Mouse (Mus musculus) limb, embryonic 13.5 days (tissue): ENCODE results near the gene Calca. TPM values are rescaled to one million over a fixed set of nuclear protein-coding genes. Genes with fewer than 3 reads are reported as not detected.
"Not testable (repeated sequence)": the region's sequence is repeated elsewhere in the genome, so short reads cannot be mapped to it uniquely, and the experiment has no call there.

Experiments used
- ATAC-seq: fragments of 200-750 bp; cut with Nextera tagmentation; 2 replicates; pipeline ENCODE4 v1.8.0; 2017; ENCODE audit warnings: low read depth, moderate number of reproducible peaks, moderate TSS enrichment; ENCODE audit not compliant: low FRiP score
- H3K27ac ChIP-seq: fragments of 300-500 bp; sonication (generic); 2 replicates; pipeline ENCODE4 v1.5.1; 2015; ENCODE audit warnings: inconsistent platforms, mild to moderate bottlenecking, moderate library complexity
- H3K27me3 ChIP-seq: fragments of 300-500 bp; sonication (generic); 2 replicates; pipeline ENCODE4 v1.6.1; 2015; ENCODE audit warnings: mild to moderate bottlenecking, inconsistent platforms
- H3K36me3 ChIP-seq: fragments of 300-500 bp; sonication (generic); 2 replicates; pipeline ENCODE4 v1.6.1; 2015; ENCODE audit warnings: inconsistent platforms, mild to moderate bottlenecking, moderate library complexity
- H3K4me1 ChIP-seq: fragments of 300-500 bp; sonication (generic); 2 replicates; pipeline ENCODE4 v1.6.1; 2015; ENCODE audit warnings: inconsistent platforms
- H3K4me2 ChIP-seq: fragments of 300-500 bp; sonication (generic); replicated peaks from 2 replicates; pipeline ENCODE4 v1.6.1; 2015; ENCODE audit warnings: inconsistent platforms, mild to moderate bottlenecking, moderate library complexity
- H3K4me3 ChIP-seq: fragments of 300-500 bp; sonication (generic); 2 replicates; pipeline ENCODE4 v1.5.1; 2015; ENCODE audit warnings: moderate library complexity, mild to moderate bottlenecking, inconsistent platforms
- H3K9ac ChIP-seq: fragments of 300-500 bp; sonication (generic); 2 replicates; pipeline ENCODE4 v1.6.1; 2015; ENCODE audit warnings: mild to moderate bottlenecking, inconsistent platforms
- H3K9me3 ChIP-seq: fragments of 300-500 bp; sonication (generic); 2 replicates; pipeline ENCODE4 v1.6.1; 2016; ENCODE audit warnings: inconsistent platforms
- WGBS: fragments of 180-500 bp; shearing (Covaris S2); methylation state at CpG from one replicate; pipeline ENCODE4 v1.1.7; 2015; 5-methylcytosine and 5-hydroxymethylcytosine counted together
- polyA plus RNA-seq: library from polyadenylated mRNA; unstranded; fragments of >200 nt; fragmentation: Nextera tagmentation; extraction: Ambion mirVana; gene quantifications from 2 replicates; pipeline ENCODE4 v1.2.1, GENCODE M21; 2015

The Calca gene
- 4.4 and 4.8 TPM in 2 replicates for polyA plus RNA-seq

DNA sequence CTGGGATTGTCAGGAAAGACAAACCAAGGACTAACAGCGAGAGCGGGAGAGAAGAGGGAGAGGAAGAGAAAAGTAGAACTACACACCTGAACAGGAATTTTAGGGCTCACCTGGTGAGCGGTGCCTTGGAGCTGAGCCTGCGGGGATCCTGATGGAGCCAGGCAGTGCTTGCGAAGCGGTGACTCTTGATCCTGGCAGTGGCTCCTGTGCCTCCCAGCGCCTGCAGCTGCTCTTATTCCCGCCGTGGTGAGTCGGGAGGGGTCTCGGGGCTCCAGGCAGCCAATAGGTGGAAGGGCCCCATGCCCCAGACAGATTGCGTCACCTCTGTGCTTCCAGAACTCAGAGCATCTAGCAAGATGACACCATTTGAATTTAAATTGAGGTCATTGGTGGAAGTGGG is at the start of gene Calca:
Gene Calca (minus strand): TSS at position 256 of the 400 bp plus-strand sequence.
- Histone ChIP-seq H3K9me3 (no peaks in the 10 kb centered on the region), H3K27me3 (peaks cover 47% of the 10 kb centered on the region), H3K36me3 (no peaks in the 10 kb centered on the region), H3K4me1 (peaks cover 8% of the 10 kb centered on the region), H3K9ac (peak within 1 kb of the TSS; percentile 48), H3K4me2 (peak within 1 kb of the TSS; percentile 70), H3K4me3 (peak within 1 kb of the TSS; percentile 38), H3K27ac (no peak within 1 kb of the TSS)
- WGBS, result 0% methylated on average over 12 of the region's 12 CpGs
- no peak; the same call in 1 of the 2 replicates for ATAC-seq

- Histone ChIP-seq H3K4me2 (no peak overlapping the region), H3K9ac (no peak overlapping the region), H3K9me3 (no peaks in the 10 kb centered on the region), H3K27me3 (no peaks in the 10 kb centered on the region), H3K4me3 (no peak overlapping the region), H3K36me3 (no peaks in the 10 kb centered on the region), H3K4me1 (no peaks in the 10 kb centered on the region), H3K27ac (no peak overlapping the region)
- WGBS, result 33% methylated on average over 2 of the region's 2 CpGs
- no peak for ATAC-seq
These were observed 36.5 kb upstream of the Calca start for GRCm38 (mm10) chr7:114672697-114673096.

DNA sequence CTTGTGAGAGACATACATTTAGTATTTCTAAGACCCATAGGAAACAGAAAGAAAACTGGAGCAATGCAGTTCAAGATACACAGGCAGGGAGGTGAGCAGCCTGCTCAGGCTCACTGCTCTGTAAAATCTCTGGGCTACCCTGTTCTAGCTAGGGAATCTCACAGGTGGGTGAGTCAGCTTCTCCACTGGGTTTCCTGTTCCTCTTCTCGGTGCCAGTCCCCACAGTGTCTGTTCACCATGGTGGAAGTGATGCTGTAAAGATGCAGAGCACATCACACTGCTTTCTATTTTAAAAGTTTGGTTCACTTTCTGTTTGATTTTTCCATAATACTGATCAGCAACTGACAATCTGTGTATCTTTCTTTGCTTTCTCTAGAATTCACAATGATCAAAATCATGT is 35.2 kb upstream of the Calca start:
- ATAC-seq, result no peak
- WGBS, result 73% methylated on average over 1 of the region's 1 CpGs
- no peaks in the 10 kb centered on the region for H3K36me3 ChIP-seq

DNA sequence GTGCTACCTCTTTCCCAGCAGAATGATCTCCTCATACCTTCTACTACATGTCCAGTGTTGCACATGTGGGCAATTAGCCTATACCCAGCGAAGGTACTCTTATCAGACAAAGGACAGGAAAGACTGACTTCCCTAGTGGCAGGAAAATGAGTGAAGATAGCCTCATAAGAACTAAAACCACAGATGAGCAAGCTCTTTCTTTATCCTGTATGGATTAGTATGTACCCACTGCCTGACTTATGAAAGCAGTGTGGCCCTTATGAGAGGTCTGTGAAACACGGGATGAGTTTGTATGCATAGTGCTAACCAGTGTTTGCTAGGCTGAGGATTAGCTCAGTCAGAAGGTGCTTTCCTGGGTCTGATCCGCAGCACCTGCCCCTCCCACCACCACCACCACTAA is 13.6 kb upstream of the Calca start:
- no peaks in the 10 kb centered on the region for H3K27me3 ChIP-seq
- H3K4me2 ChIP-seq, result no peak overlapping the region
- ATAC-seq, result no peak
- 46% methylated on average over 3 of the region's 3 CpGs for WGBS
- H3K36me3 ChIP-seq, result no peaks in the 10 kb centered on the region
- H3K4me1 ChIP-seq, result no peaks in the 10 kb centered on the region
- H3K4me3 ChIP-seq, result no peak overlapping the region
- no peaks in the 10 kb centered on the region for H3K9me3 ChIP-seq
- no peak overlapping the region for H3K27ac ChIP-seq
- no peak overlapping the region for H3K9ac ChIP-seq

More for the DNA sequence above, 35.2 kb upstream of the Calca start:
- H3K4me3 ChIP-seq, result no peak overlapping the region
- H3K9ac ChIP-seq, result no peak overlapping the region
- H3K9me3 ChIP-seq, result no peaks in the 10 kb centered on the region
- H3K4me2 ChIP-seq, result no peak overlapping the region
- H3K4me1 ChIP-seq, result no peaks in the 10 kb centered on the region
- H3K27me3 ChIP-seq, result no peaks in the 10 kb centered on the region
- no peak overlapping the region for H3K27ac ChIP-seq

DNA sequence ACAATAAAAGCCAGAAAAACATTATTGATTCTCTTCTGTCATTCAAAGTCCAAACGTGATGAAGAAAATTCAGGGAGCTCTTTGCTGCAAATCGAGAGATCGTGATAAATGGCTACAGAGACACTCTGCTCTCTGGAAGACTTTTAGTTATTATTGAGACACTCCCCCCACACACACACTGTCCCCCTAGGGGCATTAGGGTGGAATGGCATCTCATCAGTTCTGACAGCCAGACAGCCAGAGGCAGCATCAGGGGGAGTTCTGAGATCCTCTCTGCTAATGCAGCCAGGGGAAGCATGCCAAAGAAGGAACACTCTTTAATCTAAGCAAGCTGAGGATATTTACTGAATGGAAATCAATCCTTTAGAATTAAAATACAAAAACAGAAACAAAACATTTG is 12.6 kb upstream of the Calca start:
- H3K4me1 ChIP-seq, result no peaks in the 10 kb centered on the region
- 60% methylated on average over 3 of the region's 3 CpGs for WGBS
- H3K4me3 ChIP-seq, result no peak overlapping the region
- H3K36me3 ChIP-seq, result no peaks in the 10 kb centered on the region
- H3K27me3 ChIP-seq, result no peaks in the 10 kb centered on the region
- no peak for ATAC-seq
- no peak overlapping the region for H3K27ac ChIP-seq
- no peaks in the 10 kb centered on the region for H3K9me3 ChIP-seq
- H3K9ac ChIP-seq, result no peak overlapping the region
- no peak overlapping the region for H3K4me2 ChIP-seq

- ATAC-seq, result no peak; the same call in 1 of the 2 replicates
These were observed 522 bp downstream of the Calca start for GRCm38 (mm10) chr7:114635569-114636101.

GRCm38 (mm10) chr7:114634386-114634785 is 1.8 kb downstream of the Calca start:
- H3K4me3 ChIP-seq, result no peak overlapping the region
- no peaks in the 10 kb centered on the region for H3K36me3 ChIP-seq
- no peak for ATAC-seq
- no peaks in the 10 kb centered on the region for H3K9me3 ChIP-seq
- H3K9ac ChIP-seq, result no peak overlapping the region
- WGBS, result 74% methylated on average over 7 of the region's 7 CpGs
- H3K27me3 ChIP-seq, result peaks cover 44% of the 10 kb centered on the region
- no peak overlapping the region for H3K4me2 ChIP-seq
- peaks cover 8% of the 10 kb centered on the region for H3K4me1 ChIP-seq
- no peak overlapping the region for H3K27ac ChIP-seq

More at GRCm38 (mm10) chr7:114635569-114636101, 522 bp downstream of the Calca start:
- Histone ChIP-seq H3K27ac (no peak overlapping the region), H3K36me3 (no peaks in the 10 kb centered on the region), H3K4me1 (peaks cover 8% of the 10 kb centered on the region), H3K4me3 (peak overlapping the region; percentile 38), H3K9ac (peak overlapping the region; percentile 48), H3K9me3 (no peaks in the 10 kb centered on the region), H3K27me3 (peaks cover 44% of the 10 kb centered on the region), H3K4me2 (peak overlapping the region; percentile 70)
- WGBS, result under 1% methylated on average over 20 of the region's 20 CpGs

DNA sequence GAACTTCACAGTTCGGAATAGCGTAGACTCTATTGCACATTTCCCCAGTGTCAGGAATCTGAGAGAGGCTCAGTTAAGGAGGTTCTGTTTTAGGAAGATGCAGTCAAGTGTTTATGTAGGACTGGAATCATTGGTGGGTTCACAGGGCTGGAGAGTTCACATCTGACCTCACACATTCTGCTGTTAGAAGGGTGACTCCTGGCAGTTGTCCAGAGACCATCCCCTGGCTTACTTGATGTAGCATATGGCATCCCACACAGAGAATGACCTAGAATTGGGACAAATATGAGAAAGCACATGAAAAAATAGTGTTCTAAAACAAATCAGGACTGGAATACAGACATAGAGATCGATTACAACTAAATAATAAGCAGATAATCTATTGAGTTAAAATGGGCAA is 10.2 kb downstream of the Calca start:
- 86% methylated on average over 3 of the region's 3 CpGs for WGBS
- Histone ChIP-seq H3K36me3 (no peaks in the 10 kb centered on the region), H3K27ac (no peak overlapping the region), H3K27me3 (no peaks in the 10 kb centered on the region), H3K4me1 (no peaks in the 10 kb centered on the region), H3K4me3 (no peak overlapping the region), H3K4me2 (no peak overlapping the region), H3K9me3 (no peaks in the 10 kb centered on the region), H3K9ac (no peak overlapping the region)
- ATAC-seq, result no peak

- no peak overlapping the region for H3K27ac ChIP-seq
- H3K4me2 ChIP-seq, result no peak overlapping the region
- H3K4me3 ChIP-seq, result no peak overlapping the region
- H3K4me1 ChIP-seq, result no peaks in the 10 kb centered on the region
- WGBS, result 88% methylated on average over 6 of the region's 6 CpGs
- no peaks in the 10 kb centered on the region for H3K36me3 ChIP-seq
- no peak for ATAC-seq
- no peaks in the 10 kb centered on the region for H3K27me3 ChIP-seq
- no peak overlapping the region for H3K9ac ChIP-seq
- no peaks in the 10 kb centered on the region for H3K9me3 ChIP-seq
These were observed 19.4 kb downstream of the Calca start for GRCm38 (mm10) chr7:114616759-114617158.

DNA sequence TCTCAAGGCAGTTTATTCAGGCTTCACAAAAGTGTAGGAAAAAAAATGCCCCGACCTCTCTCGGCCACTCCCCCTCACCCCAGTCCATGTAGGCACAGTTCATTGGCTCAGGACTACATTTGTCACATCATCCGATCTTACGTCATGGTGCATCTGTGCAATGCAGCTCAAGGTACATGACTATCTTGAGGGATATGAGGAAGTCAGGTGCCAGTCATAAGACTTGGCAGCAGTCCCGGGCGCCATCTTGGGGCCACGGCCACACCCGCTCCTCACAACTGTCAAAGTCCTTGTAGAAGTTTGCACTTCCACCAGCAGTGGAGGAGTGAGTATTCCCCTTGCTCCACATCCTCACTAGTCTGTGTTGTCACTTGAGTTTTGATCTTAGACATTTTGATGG is 41.8 kb downstream of the Calca start:
- WGBS, result 92% methylated on average over 8 of the region's 8 CpGs
- not testable (repeated sequence) for H3K4me1 ChIP-seq, H3K27me3 ChIP-seq, H3K36me3 ChIP-seq, H3K9ac ChIP-seq, H3K27ac ChIP-seq, ATAC-seq, H3K9me3 ChIP-seq, H3K4me2 ChIP-seq, H3K4me3 ChIP-seq

DNA sequence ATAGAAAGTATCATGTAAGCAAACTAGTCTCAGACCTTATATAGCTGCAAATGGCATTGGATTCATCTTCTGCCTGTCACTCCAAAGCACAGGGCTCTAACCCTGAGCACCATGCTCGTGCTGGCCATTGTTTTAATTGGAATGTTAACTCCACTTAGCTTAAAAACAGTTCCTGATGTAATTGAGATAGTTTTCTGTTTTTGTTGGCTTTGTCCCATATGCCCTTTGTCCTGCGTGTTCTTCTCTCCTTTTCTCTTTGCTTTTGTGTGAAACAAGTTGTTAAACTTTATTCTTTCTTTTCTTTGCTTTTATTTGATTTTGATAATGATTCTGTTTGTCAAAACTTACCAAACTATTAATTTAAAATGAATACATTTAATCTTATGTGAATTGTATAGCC is 53.7 kb downstream of the Calca start:
- Histone ChIP-seq H3K36me3 (no peaks in the 10 kb centered on the region), H3K27me3 (no peaks in the 10 kb centered on the region), H3K4me3 (no peak overlapping the region), H3K9me3 (no peaks in the 10 kb centered on the region), H3K9ac (no peak overlapping the region), H3K4me2 (no peak overlapping the region), H3K27ac (no peak overlapping the region), H3K4me1 (no peaks in the 10 kb centered on the region)
- no peak for ATAC-seq
- WGBS, result 63% methylated on average over 2 of the region's 2 CpGs
